In the genomic region with DNA sequence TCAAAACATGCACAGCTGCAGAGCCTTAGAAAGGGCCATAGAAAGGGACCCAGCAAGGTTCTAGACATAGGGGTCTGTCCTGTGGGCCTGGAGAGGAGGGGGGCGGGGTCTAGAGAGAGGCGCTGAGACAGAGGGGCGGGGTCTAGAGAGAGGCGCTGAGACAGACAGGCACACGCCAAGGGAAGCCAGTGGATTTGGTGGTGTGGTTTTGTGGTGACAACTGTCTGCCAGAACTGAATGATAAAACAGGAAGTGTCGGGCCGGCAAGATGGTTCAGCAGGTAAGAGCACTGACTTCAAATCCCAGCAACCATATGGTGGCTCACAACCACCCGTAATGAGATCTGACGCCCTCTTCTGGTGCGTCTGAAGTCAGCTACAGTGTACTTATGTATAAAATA, we compare ENCODE assay signal across 12 mouse cellular contexts. TPM values are rescaled to one million over a fixed set of nuclear protein-coding genes. Genes with fewer than 3 reads are reported as not detected.
DNase-seq lines count a peak whose midpoint lies in the region; ATAC-seq and TF ChIP-seq lines count a peak whose summit lies in the region.
"Had no signal": no experiment of that assay in that cellular context is flagged by ENCODE, and none has a peak within 500 bp of the region (broad histone marks: within the 10 kb centered on the region; RNA-seq: fewer than 3 reads in every experiment).

No protein-coding gene starts in this region.

- ATAC-seq in lung, embryonic 15.5 days (ENCODE audit: borderline replicate concordance, extremely low read depth, low FRiP score, low TSS enrichment) = 0 out of 2 replicates have a peak, but pooled peaks have one; percentile 16
- peak; percentile 47; the same call in 1 of the 2 replicates for ATAC-seq in liver, embryonic 14.5 days (ENCODE audit: insufficient read depth)

- no peak for DNase-seq in lung, postnatal 10 days
- peak; percentile 55 for DNase-seq in ES-CJ7 (ENCODE audit: low read depth, low spot score)
- no peak for DNase-seq in liver, embryonic 14.5 days (ENCODE audit: low read depth in 3 of 3, low spot score in 3 of 3)
- peak; percentile 88 for DNase-seq in thymus, postnatal 0 days (ENCODE audit: low spot score)
- no peak for DNase-seq in right cerebral cortex, adult 18-20 months
- no peak for DNase-seq in adrenal gland, postnatal 10 days
- DNase-seq in heart, postnatal 4 days = no peak
- DNase-seq: cerebellum, adult 8-10 months; gastrocnemius, postnatal 36 days; lung, postnatal 14 days had no signal

- no peak overlapping the region for H3K27ac ChIP-seq in lung, embryonic 15.5 days
- H3K27ac ChIP-seq in liver, embryonic 14.5 days = no peak overlapping the region
- H3K27ac ChIP-seq: hindbrain, embryonic 15.5 days had no signal

- no peak overlapping the region for H3K9ac ChIP-seq in lung, embryonic 15.5 days
- H3K9ac ChIP-seq in liver, embryonic 14.5 days (replicated peaks) = no peak overlapping the region
- H3K9ac ChIP-seq: hindbrain, embryonic 15.5 days had no signal

- peak; percentile 17; the same call in 1 of the 2 replicates for TF ChIP-seq CTCF in liver, embryonic 14.5 days (IDR thresholded peaks at IDR 0.05; ENCODE audit: low read depth)

- no peak overlapping the region for H3K4me3 ChIP-seq in lung, embryonic 15.5 days
- no peak overlapping the region for H3K4me3 ChIP-seq in liver, embryonic 14.5 days (ENCODE audit: insufficient read depth in 1 of 2, low read depth in 2 of 2, low read length in 2 of 2)
- H3K4me3 ChIP-seq: hindbrain, embryonic 15.5 days had no signal

- no peaks in the 10 kb centered on the region for H3K9me3 ChIP-seq in lung, embryonic 15.5 days
- H3K9me3 ChIP-seq in liver, embryonic 14.5 days (ENCODE audit: control insufficient read depth, low read length) = no peaks in the 10 kb centered on the region
- H3K9me3 ChIP-seq: hindbrain, embryonic 15.5 days had no signal

- H3K27me3 ChIP-seq in lung, embryonic 15.5 days = no peaks in the 10 kb centered on the region
- no peaks in the 10 kb centered on the region for H3K27me3 ChIP-seq in liver, embryonic 14.5 days (ENCODE audit: control insufficient read depth, insufficient read depth, low read length)
- H3K27me3 ChIP-seq: hindbrain, embryonic 15.5 days had no signal

- no peaks in the 10 kb centered on the region for H3K36me3 ChIP-seq in lung, embryonic 15.5 days
- H3K36me3 ChIP-seq in liver, embryonic 14.5 days (replicated peaks; ENCODE audit: control insufficient read depth, insufficient read depth, low read depth) = no peaks in the 10 kb centered on the region
- H3K36me3 ChIP-seq: hindbrain, embryonic 15.5 days had no signal

- no peaks in the 10 kb centered on the region for H3K4me1 ChIP-seq in lung, embryonic 15.5 days
- peaks cover 0 to 6% of the 10 kb centered on the region in 2 experiments; a peak in 2 of 4 replicates for H3K4me1 ChIP-seq in liver, embryonic 14.5 days (replicated peaks; ENCODE audit: control insufficient read depth in 2 of 2, insufficient read depth in 2 of 2, low read length in 1 of 2)
- H3K4me1 ChIP-seq: hindbrain, embryonic 15.5 days had no signal

- TF ChIP-seq EP300 in liver, embryonic 14.5 days (IDR thresholded peaks at IDR 0.05; ENCODE audit: low read depth) = no peak

- 31% methylated on average over 10 of the region's 10 CpGs for WGBS in lung, embryonic 15.5 days
- 10% methylated on average over 10 of the region's 10 CpGs for WGBS in liver, embryonic 14.5 days (ENCODE audit: insufficient replicate concordance)

- no peak overlapping the region for H3K4me2 ChIP-seq in lung, embryonic 15.5 days
- no peak overlapping the region for H3K4me2 ChIP-seq in liver, embryonic 14.5 days (ENCODE audit: low read depth)
- H3K4me2 ChIP-seq: hindbrain, embryonic 15.5 days had no signal

RNA-seq across cellular contexts. Expression of a gene that starts 19.1 kb away (rescaled TPM):
- 21.8 and 24.9 TPM in 2 replicates for polyA plus RNA-seq in lung, embryonic 15.5 days (2015; fragmentation: Nextera tagmentation; extraction: Ambion mirVana)
- polyA plus RNA-seq in liver, embryonic 14.5 days (2012; rRNA removed) = 7.0 and 9.1 TPM in 2 replicates
- 13.4 and 19.2 TPM in 2 replicates for polyA plus RNA-seq in liver, embryonic 14.5 days (2014; fragmentation: Nextera tagmentation; extraction: Ambion mirVana)
- polyA plus RNA-seq in thymus, postnatal 0 days (2015; fragmentation: Nextera tagmentation; extraction: Ambion mirVana) = 16.1 and 16.6 TPM in 2 replicates
- 10 to 100 TPM; 37.3 to 48.9 TPM for total RNA-seq in adrenal gland, postnatal 10 days (2021)
- total RNA-seq in heart, postnatal 4 days (2021) = 10 to 100 TPM; 21.6 to 22.4 TPM

Comparison
In these comparisons a context has a peak if more than half of its experiments do, and no peak if none do; other contexts are left out.
1. DNase-seq: peak in ES-CJ7 (single experiment) and thymus, postnatal 0 days (single experiment); none in lung, postnatal 10 days (single experiment), liver, embryonic 14.5 days (0 of 3), right cerebral cortex, adult 18-20 months (single experiment), adrenal gland, postnatal 10 days (single experiment) and heart, postnatal 4 days (single experiment).